ENCODE assay signal across 8 mouse cellular contexts in the genomic region with DNA sequence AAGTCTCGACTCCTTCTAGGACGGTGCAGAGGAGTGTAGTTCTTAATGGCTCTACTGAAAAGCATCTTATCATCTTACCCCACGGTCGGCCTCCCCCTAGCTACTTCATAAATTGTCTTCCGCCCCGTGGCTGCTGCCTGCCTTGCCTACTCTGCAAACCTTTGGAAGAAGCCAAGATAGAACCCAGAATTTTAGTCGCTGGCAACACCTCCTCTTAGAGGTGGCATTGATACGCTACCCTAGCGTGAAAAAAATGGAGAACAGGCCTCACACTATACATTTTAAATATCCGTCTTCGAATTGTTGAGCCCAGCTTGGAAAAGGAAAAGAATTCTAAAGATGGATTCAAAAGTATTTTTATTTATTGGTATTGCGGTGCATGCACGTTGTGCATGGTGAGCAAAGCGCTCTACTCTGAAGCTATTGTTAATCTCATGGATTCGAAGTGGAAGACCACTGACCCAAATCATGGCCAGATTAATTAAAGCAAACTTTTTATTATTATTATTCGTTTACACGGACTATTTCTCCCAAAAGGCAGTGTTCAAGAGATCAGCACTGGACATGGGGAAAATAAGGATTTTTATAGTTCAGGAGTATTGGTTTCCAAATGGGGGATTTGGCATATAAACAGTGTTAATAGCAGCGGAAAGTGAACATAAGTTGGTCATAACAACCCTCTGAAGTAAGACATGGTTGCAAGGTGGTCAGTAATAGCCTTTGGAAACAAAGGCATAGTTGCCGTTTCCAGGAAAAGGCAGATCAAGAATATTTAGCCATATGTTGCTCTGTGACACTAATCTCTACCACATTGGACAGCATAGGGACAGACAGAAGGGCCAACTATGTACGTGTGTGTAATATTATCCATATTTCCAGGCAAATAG. TPM values are rescaled to one million over a fixed set of nuclear protein-coding genes. Genes with fewer than 3 reads are reported as not detected.
DNase-seq lines count a peak whose midpoint lies in the region; ATAC-seq and TF ChIP-seq lines count a peak whose summit lies in the region.

No protein-coding gene starts in this region.

- H3K4me1 ChIP-seq in embryonic facial prominence, embryonic 12.5 days = peaks cover 23% of the 10 kb centered on the region
- peaks cover 14% of the 10 kb centered on the region; the same call in 1 of the 2 replicates for H3K4me1 ChIP-seq in intestine, embryonic 15.5 days (replicated peaks)
- H3K4me1 ChIP-seq in neural tube, embryonic 13.5 days (replicated peaks) = peaks cover 51% of the 10 kb centered on the region

- peaks cover 22% of the 10 kb centered on the region for H3K36me3 ChIP-seq in embryonic facial prominence, embryonic 12.5 days
- 0 out of 2 replicates have a peak, but pooled peaks cover 1% of the 10 kb centered on the region for H3K36me3 ChIP-seq in intestine, embryonic 15.5 days
- peaks cover 4% of the 10 kb centered on the region for H3K36me3 ChIP-seq in neural tube, embryonic 13.5 days

- no peak for TF ChIP-seq CTCF in layer of hippocampus, adult 2 months (conservative IDR thresholded peaks at IDR 0.05)

- WGBS in embryonic facial prominence, embryonic 12.5 days = 6% methylated on average over 20 of the region's 20 CpGs
- WGBS in intestine, embryonic 15.5 days = 6% methylated on average over 20 of the region's 20 CpGs
- 11% methylated on average over 20 of the region's 20 CpGs for WGBS in neural tube, embryonic 13.5 days

- peak overlapping the region; percentile 98 for H3K4me3 ChIP-seq in layer of hippocampus, adult 2 months
- H3K4me3 ChIP-seq in embryonic facial prominence, embryonic 12.5 days = peak overlapping the region; percentile 72
- H3K4me3 ChIP-seq in intestine, embryonic 15.5 days (replicated peaks) = peak overlapping the region; percentile 78
- peak overlapping the region; percentile 89 for H3K4me3 ChIP-seq in neural tube, embryonic 13.5 days

- peak; percentile 66; the same call in 1 of the 2 replicates for ATAC-seq in embryonic facial prominence, embryonic 12.5 days (ENCODE audit: insufficient number of reproducible peaks, insufficient read depth, low FRiP score, low TSS enrichment)
- no peak for ATAC-seq in intestine, embryonic 15.5 days
- ATAC-seq in neural tube, embryonic 13.5 days (ENCODE audit: low read depth) = no peak; the same call in 1 of the 2 replicates

- H3K9ac ChIP-seq in embryonic facial prominence, embryonic 12.5 days = peak overlapping the region; percentile 80
- H3K9ac ChIP-seq in intestine, embryonic 15.5 days = peak overlapping the region; percentile 93
- peak overlapping the region; percentile 93 for H3K9ac ChIP-seq in neural tube, embryonic 13.5 days

- peak overlapping the region; percentile 88 for H3K4me2 ChIP-seq in embryonic facial prominence, embryonic 12.5 days (replicated peaks)
- H3K4me2 ChIP-seq in intestine, embryonic 15.5 days (replicated peaks) = peak overlapping the region; percentile 77
- peak overlapping the region; percentile 91 for H3K4me2 ChIP-seq in neural tube, embryonic 13.5 days

- H3K9me3 ChIP-seq in embryonic facial prominence, embryonic 12.5 days = no peaks in the 10 kb centered on the region
- H3K9me3 ChIP-seq in intestine, embryonic 15.5 days = no peaks in the 10 kb centered on the region
- H3K9me3 ChIP-seq in neural tube, embryonic 13.5 days = no peaks in the 10 kb centered on the region

- peak overlapping the region; percentile 84 for H3K27ac ChIP-seq in layer of hippocampus, adult 2 months
- peak overlapping the region; percentile 91 for H3K27ac ChIP-seq in embryonic facial prominence, embryonic 12.5 days
- peak overlapping the region; percentile 90 for H3K27ac ChIP-seq in intestine, embryonic 15.5 days
- H3K27ac ChIP-seq in neural tube, embryonic 13.5 days (replicated peaks) = peak overlapping the region; percentile 92

- H3K27me3 ChIP-seq in embryonic facial prominence, embryonic 12.5 days = no peaks in the 10 kb centered on the region
- H3K27me3 ChIP-seq in intestine, embryonic 15.5 days (replicated peaks) = no peaks in the 10 kb centered on the region
- H3K27me3 ChIP-seq in neural tube, embryonic 13.5 days = no peaks in the 10 kb centered on the region

- DNase-seq in layer of hippocampus, adult 2 months (ENCODE audit: low spot score in 2 of 2) = no peak
- DNase-seq in layer of hippocampus, adult 9-10 months (ENCODE audit: low spot score) = no peak
- DNase-seq in adrenal gland, postnatal 25 days = no peak
- no peak for DNase-seq in retina, postnatal 1 day
- no peak for DNase-seq in frontal cortex, postnatal 25 days (ENCODE audit: low spot score in 2 of 2)

RNA-seq across cellular contexts. Expression of gene Ptrh2, which starts 0.6 kb away (rescaled TPM):
- 10 to 100 TPM in 1 of 2 experiments, 1 to 10 TPM in 1; 9.0 to 10.1 TPM for total RNA-seq in layer of hippocampus, adult 2 months (2021)
- 39.5 and 41.4 TPM in 2 replicates for polyA plus RNA-seq in embryonic facial prominence, embryonic 12.5 days (2016; fragmentation: Nextera tagmentation; extraction: Ambion mirVana)
- polyA plus RNA-seq in intestine, embryonic 15.5 days (2015; fragmentation: Nextera tagmentation; extraction: Ambion mirVana) = 31.0 and 33.1 TPM in 2 replicates
- polyA plus RNA-seq in neural tube, embryonic 13.5 days (2015; fragmentation: Nextera tagmentation; extraction: Ambion mirVana) = 28.8 and 30.2 TPM in 2 replicates
- 18.2 and 18.8 TPM in 2 replicates for total RNA-seq in adrenal gland, postnatal 25 days (2021)

RNA-seq across cellular contexts. Expression of gene Vmp1, which starts 0.7 kb away (rescaled TPM):
- 100 to 1,000 TPM; 111 to 139 TPM for total RNA-seq in layer of hippocampus, adult 2 months (2021)
- 84.7 and 88.3 TPM in 2 replicates for polyA plus RNA-seq in embryonic facial prominence, embryonic 12.5 days (2016; fragmentation: Nextera tagmentation; extraction: Ambion mirVana)
- 168 and 176 TPM in 2 replicates for polyA plus RNA-seq in intestine, embryonic 15.5 days (2015; fragmentation: Nextera tagmentation; extraction: Ambion mirVana)
- polyA plus RNA-seq in neural tube, embryonic 13.5 days (2015; fragmentation: Nextera tagmentation; extraction: Ambion mirVana) = 108 and 121 TPM in 2 replicates
- 105 and 162 TPM in 2 replicates for total RNA-seq in adrenal gland, postnatal 25 days (2021)
